ENCODE assay signal across 8 mouse cellular contexts in genomic region chr5:141691482-141691975, GRCm38 (mm10).
DNase-seq lines count a peak whose midpoint lies in the region; ATAC-seq and TF ChIP-seq lines count a peak whose summit lies in the region.

No protein-coding gene starts in this region.

- 81% methylated on average over 7 of the region's 7 CpGs for WGBS in midbrain, embryonic 14.5 days
- WGBS in midbrain, embryonic 16.5 days: 89% methylated on average over 7 of the region's 7 CpGs
- 64% methylated on average over 7 of the region's 7 CpGs for WGBS in embryonic facial prominence, embryonic 15.5 days
- WGBS in intestine, embryonic 16.5 days: 53% methylated on average over 7 of the region's 7 CpGs

- no peak overlapping the region for H3K9ac ChIP-seq in midbrain, embryonic 14.5 days (replicated peaks; ENCODE audit: low read length)
- H3K9ac ChIP-seq in midbrain, embryonic 16.5 days (ENCODE audit: low read depth, low read length): no peak overlapping the region
- no peak overlapping the region for H3K9ac ChIP-seq in embryonic facial prominence, embryonic 15.5 days
- no peak overlapping the region for H3K9ac ChIP-seq in intestine, embryonic 16.5 days (ENCODE audit: low read depth, low read length)

- no peak for ATAC-seq in midbrain, embryonic 14.5 days (ENCODE audit: low FRiP score, low TSS enrichment)
- ATAC-seq in midbrain, embryonic 16.5 days: no peak
- ATAC-seq in embryonic facial prominence, embryonic 15.5 days (ENCODE audit: insufficient number of reproducible peaks, low FRiP score, low TSS enrichment, low read depth): peak; percentile 70
- peak; percentile 77 for ATAC-seq in intestine, embryonic 16.5 days

- H3K4me3 ChIP-seq in midbrain, embryonic 14.5 days (replicated peaks; ENCODE audit: low read depth, low read length): no peak overlapping the region
- H3K4me3 ChIP-seq in midbrain, embryonic 16.5 days (ENCODE audit: low read depth, low read length): no peak overlapping the region
- no peak overlapping the region for H3K4me3 ChIP-seq in embryonic facial prominence, embryonic 15.5 days (replicated peaks)
- no peak overlapping the region for H3K4me3 ChIP-seq in intestine, embryonic 16.5 days (ENCODE audit: low read length)
- no peak overlapping the region for H3K4me3 ChIP-seq in layer of hippocampus, adult 2 months

- no peak for TF ChIP-seq CTCF in layer of hippocampus, adult 2 months (conservative IDR thresholded peaks at IDR 0.05)

- H3K36me3 ChIP-seq in midbrain, embryonic 14.5 days (ENCODE audit: control insufficient read depth, insufficient read depth, low read length): no peaks in the 10 kb centered on the region
- no peaks in the 10 kb centered on the region for H3K36me3 ChIP-seq in midbrain, embryonic 16.5 days (ENCODE audit: control insufficient read depth, insufficient read depth, low read length)
- no peaks in the 10 kb centered on the region for H3K36me3 ChIP-seq in embryonic facial prominence, embryonic 15.5 days
- H3K36me3 ChIP-seq in intestine, embryonic 16.5 days (ENCODE audit: control insufficient read depth, insufficient read depth, low read length): no peaks in the 10 kb centered on the region

- H3K4me1 ChIP-seq in midbrain, embryonic 14.5 days (ENCODE audit: control insufficient read depth, insufficient read depth, low read length): peaks cover 5% of the 10 kb centered on the region
- peaks cover 7% of the 10 kb centered on the region; the same call in 1 of the 2 replicates for H3K4me1 ChIP-seq in midbrain, embryonic 16.5 days (ENCODE audit: control insufficient read depth, insufficient read depth, low read length)
- H3K4me1 ChIP-seq in embryonic facial prominence, embryonic 15.5 days: peaks cover 30% of the 10 kb centered on the region
- no peaks in the 10 kb centered on the region for H3K4me1 ChIP-seq in intestine, embryonic 16.5 days (ENCODE audit: control insufficient read depth, insufficient read depth, low read length)

- H3K27me3 ChIP-seq in midbrain, embryonic 14.5 days (ENCODE audit: control insufficient read depth, insufficient read depth, low read length): no peaks in the 10 kb centered on the region
- H3K27me3 ChIP-seq in midbrain, embryonic 16.5 days (ENCODE audit: control insufficient read depth, insufficient read depth, low read depth, low read length): no peaks in the 10 kb centered on the region
- H3K27me3 ChIP-seq in embryonic facial prominence, embryonic 15.5 days: no peaks in the 10 kb centered on the region
- no peaks in the 10 kb centered on the region for H3K27me3 ChIP-seq in intestine, embryonic 16.5 days (replicated peaks; ENCODE audit: control insufficient read depth, insufficient read depth, low read length)

- peak; percentile 16 for DNase-seq in midbrain, embryonic 14.5 days
- DNase-seq in ovary, adult 18-20 months (ENCODE audit: low spot score): peak; percentile 43
- DNase-seq in MN1 (ENCODE audit: low spot score): no peak
- no peak for DNase-seq in layer of hippocampus, adult 2 months (ENCODE audit: low spot score in 2 of 2)
- no peak for DNase-seq in layer of hippocampus, postnatal 14 days (ENCODE audit: low spot score in 2 of 2)

- no peaks in the 10 kb centered on the region for H3K9me3 ChIP-seq in midbrain, embryonic 14.5 days (ENCODE audit: control insufficient read depth, low read length)
- no peaks in the 10 kb centered on the region for H3K9me3 ChIP-seq in midbrain, embryonic 16.5 days (replicated peaks; ENCODE audit: control insufficient read depth, low read length, poor library complexity, severe bottlenecking)
- no peaks in the 10 kb centered on the region for H3K9me3 ChIP-seq in embryonic facial prominence, embryonic 15.5 days (replicated peaks)
- H3K9me3 ChIP-seq in intestine, embryonic 16.5 days (ENCODE audit: control insufficient read depth, low read length): no peaks in the 10 kb centered on the region

- H3K4me2 ChIP-seq in midbrain, embryonic 14.5 days (ENCODE audit: low read length): no peak overlapping the region
- no peak overlapping the region for H3K4me2 ChIP-seq in midbrain, embryonic 16.5 days (ENCODE audit: low read length)
- no peak overlapping the region for H3K4me2 ChIP-seq in embryonic facial prominence, embryonic 15.5 days (replicated peaks)
- no peak overlapping the region for H3K4me2 ChIP-seq in intestine, embryonic 16.5 days (ENCODE audit: low read depth, low read length)

- H3K27ac ChIP-seq in midbrain, embryonic 14.5 days (replicated peaks; ENCODE audit: low read depth, low read length): no peak overlapping the region
- no peak overlapping the region for H3K27ac ChIP-seq in midbrain, embryonic 16.5 days (ENCODE audit: low read length)
- 0 out of 2 replicates have a peak overlapping the region, but pooled peaks have one; percentile 34 for H3K27ac ChIP-seq in embryonic facial prominence, embryonic 15.5 days (replicated peaks)
- H3K27ac ChIP-seq in intestine, embryonic 16.5 days (ENCODE audit: low read length): peak overlapping the region; percentile 19
- no peak overlapping the region for H3K27ac ChIP-seq in layer of hippocampus, adult 2 months

Comparison
In these comparisons a context has a peak if more than half of its experiments do, and no peak if none do; other contexts are left out.
1. ATAC-seq: peak in embryonic facial prominence, embryonic 15.5 days (single experiment) and intestine, embryonic 16.5 days (single experiment); none in midbrain, embryonic 14.5 days (single experiment) and midbrain, embryonic 16.5 days (single experiment).
2. DNase-seq: peak in midbrain, embryonic 14.5 days (single experiment) and ovary, adult 18-20 months (single experiment); none in MN1 (single experiment), layer of hippocampus, adult 2 months (0 of 2) and layer of hippocampus, postnatal 14 days (0 of 2).
3. H3K27ac ChIP-seq: peak in embryonic facial prominence, embryonic 15.5 days (single experiment) and intestine, embryonic 16.5 days (single experiment); none in midbrain, embryonic 14.5 days (single experiment), midbrain, embryonic 16.5 days (single experiment) and layer of hippocampus, adult 2 months (single experiment).